Mouse (Mus musculus) heart, embryonic 13.5 days (tissue): ENCODE results near the gene Nr1i3. TPM values are rescaled to one million over a fixed set of nuclear protein-coding genes. Genes with fewer than 3 reads are reported as not detected.

Experiments used
- ATAC-seq: fragments of 200-750 bp; cut with Nextera tagmentation; 2 replicates; pipeline ENCODE4 v1.8.0; 2017; ENCODE audit warnings: moderate TSS enrichment; ENCODE audit not compliant: insufficient number of reproducible peaks, low FRiP score, low TSS enrichment; ENCODE audit errors: extremely low read depth
- H3K27ac ChIP-seq: fragments of 300-500 bp; sonication (generic); replicated peaks from 2 replicates; pipeline ENCODE4 v1.5.1; 2015; ENCODE audit warnings: moderate library complexity, mild to moderate bottlenecking, inconsistent platforms
- H3K27me3 ChIP-seq: fragments of 300-500 bp; sonication (generic); replicated peaks from 2 replicates; pipeline ENCODE4 v1.6.1; 2015; ENCODE audit warnings: mild to moderate bottlenecking, inconsistent platforms
- H3K36me3 ChIP-seq: fragments of 300-500 bp; sonication (generic); 2 replicates; pipeline ENCODE4 v1.6.1; 2015; ENCODE audit warnings: mild to moderate bottlenecking, inconsistent platforms
- H3K4me1 ChIP-seq: fragments of 300-500 bp; sonication (generic); 2 replicates; pipeline ENCODE4 v1.6.1; 2015; ENCODE audit warnings: inconsistent platforms
- H3K4me2 ChIP-seq: fragments of 300-500 bp; sonication (generic); 2 replicates; pipeline ENCODE4 v1.6.1; 2015; ENCODE audit warnings: inconsistent platforms, mild to moderate bottlenecking, moderate library complexity
- H3K4me3 ChIP-seq: fragments of 300-500 bp; sonication (generic); 2 replicates; pipeline ENCODE4 v1.5.1; 2015; ENCODE audit warnings: moderate library complexity, mild to moderate bottlenecking, inconsistent platforms
- H3K9ac ChIP-seq: fragments of 300-500 bp; sonication (generic); 2 replicates; pipeline ENCODE4 v1.6.1; 2015; ENCODE audit warnings: inconsistent platforms, mild to moderate bottlenecking, moderate library complexity
- H3K9me3 ChIP-seq: fragments of 300-500 bp; sonication (generic); 2 replicates; pipeline ENCODE4 v1.6.1; 2016; ENCODE audit warnings: inconsistent platforms
- WGBS: fragments of 180-500 bp; shearing (Covaris S2); methylation state at CpG from one replicate; pipeline ENCODE4 v1.1.7; 2015; ENCODE audit warnings: mixed read lengths; 5-methylcytosine and 5-hydroxymethylcytosine counted together
- polyA plus RNA-seq: library from polyadenylated mRNA; unstranded; fragments of >200 nt; fragmentation: Nextera tagmentation; extraction: Ambion mirVana; gene quantifications from 2 replicates; pipeline ENCODE4 v1.2.1, GENCODE M21; 2015

Gene Nr1i3
- polyA plus RNA-seq, 1 experiment from 2014 or later: 0.25 TPM

DNA sequence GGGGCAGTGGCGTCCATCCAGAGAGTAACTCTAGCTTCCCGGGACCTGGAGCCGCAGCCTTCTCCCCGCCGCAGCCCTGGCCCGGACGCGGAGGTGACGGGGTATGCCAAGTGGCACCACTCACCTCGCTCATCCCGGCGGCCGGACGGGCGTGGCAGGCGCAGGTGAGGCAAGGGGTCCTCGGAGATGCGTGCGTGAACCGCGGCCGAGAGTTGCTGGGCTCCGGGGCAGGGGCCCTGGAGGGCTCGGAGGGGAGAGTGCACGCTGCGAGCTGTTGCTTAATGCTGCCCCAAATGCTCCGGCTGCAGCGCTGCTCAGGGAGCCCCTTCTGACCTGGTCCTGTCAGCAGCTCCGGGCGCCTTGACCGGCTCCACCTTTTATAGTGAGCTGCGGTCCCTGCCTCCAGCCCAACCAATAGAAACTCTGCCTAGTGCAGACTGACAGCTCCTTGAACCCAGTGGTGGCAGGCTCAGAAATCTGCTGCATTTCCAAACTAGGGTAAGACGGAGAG lies 17.8 kb upstream of the Nr1i3 start, which contains the start of gene Pcp4l1:
Gene Pcp4l1, minus strand, starts transcription at position 382 of the 511 bp plus-strand sequence.
- peak; percentile 84 for ATAC-seq
- Histone ChIP-seq H3K36me3 (no peaks in the 10 kb centered on the region), H3K9ac (peak within 1 kb of the TSS; percentile 85), H3K4me1 (peaks cover 43% of the 10 kb centered on the region), H3K27ac (peak within 1 kb of the TSS; percentile 51), H3K27me3 (peaks cover 52% of the 10 kb centered on the region), H3K4me2 (peak within 1 kb of the TSS; percentile 87), H3K9me3 (no peaks in the 10 kb centered on the region), H3K4me3 (peak within 1 kb of the TSS; percentile 68)
- 0% methylated on average over 33 of the region's 33 CpGs for WGBS

DNA sequence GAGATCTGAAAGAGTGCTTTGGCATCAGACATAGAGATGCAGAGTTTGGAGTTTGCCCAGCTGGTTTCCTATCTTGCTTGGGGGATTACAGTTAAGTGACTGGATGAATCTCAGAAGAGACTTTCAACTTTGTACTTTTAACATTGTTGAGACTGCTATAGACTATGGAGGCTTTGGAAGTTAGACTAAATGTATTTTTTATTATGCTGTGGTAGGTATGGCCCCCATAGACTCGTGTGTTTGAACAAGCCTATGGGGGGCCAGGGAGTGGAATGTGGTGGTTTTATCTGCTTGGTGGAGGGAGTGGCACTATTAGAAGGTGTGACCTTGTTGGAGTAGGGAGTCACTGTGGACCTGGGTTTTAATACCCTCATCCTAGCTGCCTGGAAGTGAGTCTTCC lies 14.2 kb upstream of the Nr1i3 start:
- peaks cover 19% of the 10 kb centered on the region for H3K4me1 ChIP-seq
- H3K27me3 ChIP-seq: peaks cover 31% of the 10 kb centered on the region
- no peak overlapping the region for H3K9ac ChIP-seq
- 33% methylated on average over 1 of the region's 1 CpGs for WGBS
- H3K27ac ChIP-seq: no peak overlapping the region
- no peaks in the 10 kb centered on the region for H3K9me3 ChIP-seq
- no peaks in the 10 kb centered on the region for H3K36me3 ChIP-seq
- no peak for ATAC-seq
- no peak overlapping the region for H3K4me3 ChIP-seq
- H3K4me2 ChIP-seq: no peak overlapping the region

DNA sequence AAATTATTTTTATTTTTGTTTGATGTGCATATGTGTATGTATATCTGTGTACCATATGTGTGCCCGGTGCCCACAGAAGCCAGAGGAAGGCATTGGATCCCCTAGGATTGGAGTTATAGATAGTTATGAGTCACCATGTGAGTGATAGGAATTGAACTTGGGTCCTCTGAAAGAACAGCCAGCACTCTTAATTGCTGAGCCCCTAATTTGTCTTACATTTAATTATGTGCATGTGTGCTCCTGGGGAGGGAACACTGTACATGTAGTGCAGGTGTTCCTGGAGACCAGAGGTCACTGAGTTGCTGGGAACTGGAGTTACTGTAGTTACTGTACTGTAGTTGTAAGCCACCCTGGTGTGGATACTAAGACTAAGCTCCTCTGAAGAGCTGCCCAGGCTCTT lies 13.0 kb upstream of the Nr1i3 start:
- Histone ChIP-seq H3K4me1 (peaks cover 6% of the 10 kb centered on the region), H3K9ac (no peak overlapping the region), H3K9me3 (no peaks in the 10 kb centered on the region), H3K27ac (no peak overlapping the region), H3K4me3 (no peak overlapping the region), H3K4me2 (no peak overlapping the region), H3K36me3 (no peaks in the 10 kb centered on the region), H3K27me3 (peaks cover 18% of the 10 kb centered on the region)
- ATAC-seq: no peak
- WGBS: 98% methylated on average over 1 of the region's 1 CpGs

DNA sequence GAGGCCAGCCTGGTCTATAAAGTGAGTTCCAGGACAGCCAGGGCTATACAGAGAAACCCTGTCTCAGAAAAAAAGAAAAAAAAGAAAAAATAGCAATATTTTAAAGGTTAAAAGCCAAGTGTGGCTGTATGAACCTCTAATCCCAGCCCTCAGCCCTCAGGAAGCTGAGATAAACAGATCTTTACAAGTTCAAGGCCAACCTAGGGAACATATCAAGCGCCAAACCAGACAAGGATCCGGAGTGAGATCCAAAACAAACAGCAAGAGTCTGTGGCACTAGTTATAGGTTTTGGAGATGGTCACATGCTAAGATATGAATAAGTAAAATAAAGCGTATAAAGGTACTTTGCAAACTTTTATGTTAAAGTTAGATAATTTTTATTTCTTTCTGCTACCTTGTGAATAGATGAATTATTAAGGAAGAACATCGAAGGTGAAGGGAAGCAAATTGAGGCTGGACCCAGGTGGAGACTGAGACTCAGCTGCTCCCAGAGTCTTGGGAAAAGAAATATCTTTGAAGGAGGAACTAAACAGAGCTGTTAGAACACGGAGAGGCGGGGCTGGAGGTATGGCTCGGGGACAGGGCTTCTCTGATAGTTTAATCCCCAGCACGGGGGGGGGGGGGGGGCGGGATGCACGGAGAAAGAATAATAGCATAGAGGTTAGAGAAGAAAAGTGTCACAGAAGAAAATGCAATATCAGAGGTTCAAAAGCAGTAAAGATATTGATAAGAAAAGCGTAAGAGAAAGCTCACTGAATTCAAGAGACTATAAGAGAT lies 10.1 kb upstream of the Nr1i3 start:
- Histone ChIP-seq H3K9ac (no peak overlapping the region), H3K36me3 (no peaks in the 10 kb centered on the region), H3K4me2 (no peak overlapping the region), H3K27ac (no peak overlapping the region), H3K9me3 (no peaks in the 10 kb centered on the region), H3K4me1 (no peaks in the 10 kb centered on the region), H3K4me3 (no peak overlapping the region), H3K27me3 (no peaks in the 10 kb centered on the region; the same call in 1 of the 2 replicates)
- 54% methylated on average over 11 of the region's 11 CpGs for WGBS
- no peak for ATAC-seq

DNA sequence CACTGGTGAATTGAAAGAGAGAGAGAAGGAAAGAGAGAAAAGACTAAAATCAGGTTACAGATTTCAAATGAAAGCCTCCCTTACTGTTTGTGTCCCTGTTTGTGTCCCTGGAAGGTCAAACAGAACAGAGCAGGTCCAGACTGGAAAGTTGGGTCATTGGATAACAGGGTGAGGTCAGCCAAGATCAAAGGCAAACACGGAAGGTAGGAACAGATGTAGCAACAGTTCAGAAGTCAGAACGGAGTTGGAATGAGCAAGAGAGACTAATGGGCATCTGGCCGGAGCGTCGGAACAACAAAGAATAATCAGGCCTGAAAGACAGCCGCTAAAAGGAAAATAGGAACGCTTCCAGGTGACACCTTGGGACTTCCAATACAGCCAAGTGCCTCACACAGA lies 9.5 kb upstream of the Nr1i3 start:
- H3K9me3 ChIP-seq: no peaks in the 10 kb centered on the region
- no peak overlapping the region for H3K9ac ChIP-seq
- H3K4me1 ChIP-seq: peaks cover under 1% of the 10 kb centered on the region; the same call in 1 of the 2 replicates
- H3K27me3 ChIP-seq: no peaks in the 10 kb centered on the region; the same call in 1 of the 2 replicates
- no peaks in the 10 kb centered on the region for H3K36me3 ChIP-seq
- no peak overlapping the region for H3K27ac ChIP-seq
- H3K4me3 ChIP-seq: no peak overlapping the region
- no peak for ATAC-seq
- H3K4me2 ChIP-seq: no peak overlapping the region
- 53% methylated on average over 7 of the region's 7 CpGs for WGBS

DNA sequence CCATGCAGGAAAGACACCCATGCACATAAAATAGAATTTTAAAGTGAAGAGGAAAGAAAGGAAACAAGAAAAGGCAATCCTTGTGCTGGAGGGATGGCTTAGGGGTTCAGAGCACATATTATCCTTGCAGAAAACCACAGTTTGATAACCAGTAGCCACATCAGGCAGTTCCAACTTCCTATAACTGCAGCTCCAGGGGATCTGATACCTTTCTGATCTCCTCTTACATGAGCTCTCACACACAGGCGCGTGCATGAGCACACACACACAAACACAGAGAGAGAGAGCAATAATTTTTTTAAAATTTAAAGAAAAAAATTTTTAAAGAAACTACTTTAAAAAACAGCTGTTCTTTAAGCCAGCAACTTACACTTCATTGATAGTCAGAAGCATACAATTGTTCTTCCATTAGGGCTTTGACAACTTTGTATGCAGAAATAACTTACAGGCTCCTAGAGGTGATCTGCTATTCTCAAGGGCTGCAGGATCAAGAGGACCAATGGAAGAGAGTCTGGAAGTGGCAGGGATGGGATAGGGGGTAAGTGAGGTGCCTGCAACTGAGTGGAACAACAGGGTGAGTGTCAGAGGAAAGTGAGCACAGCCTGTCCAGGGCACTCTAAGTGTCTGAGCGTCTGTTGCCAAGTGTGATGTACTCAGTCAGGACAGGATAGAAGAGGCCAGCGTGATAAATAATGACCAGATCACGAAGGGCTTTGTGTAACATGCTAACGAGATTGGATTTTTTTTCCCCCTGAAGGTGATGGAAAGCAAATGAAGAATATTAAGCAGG lies 7.9 kb upstream of the Nr1i3 start:
- Histone ChIP-seq H3K9ac (no peak overlapping the region), H3K9me3 (no peaks in the 10 kb centered on the region), H3K4me3 (no peak overlapping the region), H3K4me2 (no peak overlapping the region), H3K36me3 (no peaks in the 10 kb centered on the region), H3K4me1 (peaks cover 8% of the 10 kb centered on the region; the same call in 1 of the 2 replicates), H3K27me3 (no peaks in the 10 kb centered on the region; the same call in 1 of the 2 replicates), H3K27ac (no peak overlapping the region)
- no peak for ATAC-seq
- 59% methylated on average over 6 of the region's 6 CpGs for WGBS

DNA sequence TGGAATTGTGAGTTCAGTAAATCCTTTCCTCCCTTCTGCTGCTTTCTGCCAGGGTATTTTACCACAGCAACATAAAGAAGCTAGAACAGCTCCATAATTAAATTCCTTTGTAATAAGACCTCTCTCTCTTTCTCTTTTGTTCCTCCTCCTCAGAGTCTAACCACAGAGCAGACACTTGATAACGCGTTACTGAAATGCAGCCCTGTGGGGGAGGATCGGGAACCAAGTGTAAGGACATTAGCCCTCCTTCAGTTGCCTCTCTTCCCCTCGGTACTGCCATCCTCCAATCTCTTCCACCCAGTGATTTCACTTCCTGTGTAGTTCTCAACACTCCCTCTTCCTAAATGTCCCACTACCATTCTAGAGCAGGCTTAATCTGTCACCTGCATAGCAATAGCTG lies 4.4 kb upstream of the Nr1i3 start:
- ATAC-seq: no peak
- peaks cover 4% of the 10 kb centered on the region; the same call in 1 of the 2 replicates for H3K27me3 ChIP-seq
- H3K9me3 ChIP-seq: no peaks in the 10 kb centered on the region
- H3K36me3 ChIP-seq: no peaks in the 10 kb centered on the region
- no peak overlapping the region for H3K27ac ChIP-seq
- H3K9ac ChIP-seq: no peak overlapping the region
- peaks cover 8% of the 10 kb centered on the region; the same call in 1 of the 2 replicates for H3K4me1 ChIP-seq
- H3K4me2 ChIP-seq: peak overlapping the region; percentile 7; the same call in 1 of the 2 replicates
- 9% methylated on average over 4 of the region's 4 CpGs for WGBS
- no peak overlapping the region for H3K4me3 ChIP-seq

DNA sequence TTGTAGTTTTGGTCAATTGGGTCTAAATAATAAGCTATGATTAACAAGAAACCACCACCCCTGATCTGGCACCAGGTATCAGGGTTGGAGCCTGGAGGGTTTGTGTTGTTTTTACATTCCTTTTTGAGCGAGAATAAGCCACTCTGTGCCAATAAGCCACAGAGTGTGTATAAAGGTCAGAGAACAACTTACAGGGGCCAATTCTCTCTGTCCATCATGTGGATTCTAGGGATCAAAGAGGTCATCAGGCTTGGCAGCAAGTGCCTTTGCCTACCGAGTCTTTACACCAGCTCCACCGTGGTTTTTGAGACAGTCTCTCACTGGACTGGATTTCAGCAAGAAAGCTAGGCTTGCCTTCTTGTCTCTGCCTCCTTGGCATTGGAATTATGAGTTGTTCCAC lies 916 bp upstream of the Nr1i3 start:
- WGBS: 50% methylated on average over 3 of the region's 3 CpGs
- no peak overlapping the region for H3K4me2 ChIP-seq
- H3K9ac ChIP-seq: no peak overlapping the region
- no peak overlapping the region for H3K4me3 ChIP-seq
- H3K27ac ChIP-seq: no peak overlapping the region
- peaks cover 12% of the 10 kb centered on the region; the same call in 1 of the 2 replicates for H3K4me1 ChIP-seq
- no peak for ATAC-seq
- no peaks in the 10 kb centered on the region for H3K9me3 ChIP-seq
- peaks cover 5% of the 10 kb centered on the region; the same call in 1 of the 2 replicates for H3K36me3 ChIP-seq
- 0 out of 2 replicates have a peak, but pooled peaks cover 4% of the 10 kb centered on the region for H3K27me3 ChIP-seq

DNA sequence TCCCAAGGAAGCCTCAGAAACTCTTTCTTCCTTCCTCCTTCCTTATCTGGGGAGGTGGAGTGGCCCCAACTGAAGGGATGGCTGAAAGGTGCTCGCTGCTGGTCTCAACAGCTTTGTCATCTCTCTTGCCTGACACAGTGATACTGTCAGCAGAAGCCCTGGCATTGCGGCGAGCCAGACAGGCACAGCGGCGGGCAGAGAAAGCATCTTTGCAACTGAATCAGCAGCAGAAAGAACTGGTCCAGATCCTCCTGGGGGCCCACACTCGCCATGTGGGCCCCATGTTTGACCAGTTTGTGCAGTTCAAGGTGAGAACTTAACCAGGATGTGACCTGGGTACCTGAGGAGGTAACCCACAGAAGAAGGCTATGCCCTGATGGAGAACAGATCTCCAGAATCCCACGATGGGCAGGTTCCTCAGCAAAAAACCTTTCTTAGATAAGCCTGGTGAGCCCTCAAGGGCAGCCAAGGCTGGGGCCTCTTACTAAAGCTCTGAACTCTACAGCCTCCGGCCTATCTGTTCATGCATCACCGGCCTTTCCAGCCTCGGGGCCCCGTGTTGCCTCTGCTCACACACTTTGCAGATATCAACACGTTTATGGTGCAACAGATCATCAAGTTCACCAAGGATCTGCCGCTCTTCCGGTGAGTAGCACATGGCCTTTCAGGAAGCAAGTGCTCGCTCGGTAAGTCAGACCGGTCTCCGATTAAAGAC lies 2.6 kb downstream of the Nr1i3 start:
- Histone ChIP-seq H3K27ac (no peak overlapping the region), H3K4me3 (no peak overlapping the region), H3K9ac (no peak overlapping the region), H3K9me3 (no peaks in the 10 kb centered on the region), H3K4me1 (peaks cover 12% of the 10 kb centered on the region), H3K4me2 (no peak overlapping the region), H3K27me3 (0 out of 2 replicates have a peak, but pooled peaks cover 4% of the 10 kb centered on the region), H3K36me3 (peaks cover 34% of the 10 kb centered on the region)
- no peak for ATAC-seq
- 67% methylated on average over 18 of the region's 18 CpGs for WGBS

DNA sequence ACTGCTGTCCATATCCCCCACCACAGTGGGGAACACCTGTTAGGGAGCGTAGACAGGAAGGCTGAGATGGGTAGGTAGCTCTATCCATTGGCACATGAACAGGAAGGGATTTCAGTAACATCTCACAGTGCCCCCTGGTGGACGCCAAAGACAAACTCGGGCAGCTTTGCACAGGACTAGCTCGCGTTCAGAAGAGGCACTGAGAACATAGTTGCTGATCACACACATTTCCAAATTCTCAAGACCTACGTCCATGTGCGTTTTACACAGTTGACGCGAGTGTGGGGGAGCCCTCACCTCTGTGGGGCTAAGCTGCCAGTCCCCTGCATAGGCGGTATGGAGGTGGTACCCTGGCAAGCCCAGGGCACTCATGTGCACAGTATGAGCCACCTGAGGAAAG lies 7.1 kb downstream of the Nr1i3 start:
- WGBS: 8% methylated on average over 10 of the region's 10 CpGs
- no peak overlapping the region for H3K27ac ChIP-seq
- peak overlapping the region; percentile 94 for H3K4me2 ChIP-seq
- peaks cover 34% of the 10 kb centered on the region for H3K36me3 ChIP-seq
- no peaks in the 10 kb centered on the region for H3K9me3 ChIP-seq
- H3K9ac ChIP-seq: peak overlapping the region; percentile 89
- H3K4me3 ChIP-seq: peak overlapping the region; percentile 76
- no peaks in the 10 kb centered on the region for H3K27me3 ChIP-seq
- ATAC-seq: no peak
- H3K4me1 ChIP-seq: peaks cover 27% of the 10 kb centered on the region
